Mouse (Mus musculus) limb, embryonic 10.5 days (tissue): Measurements from ENCODE around the gene Sgf29. TPM values are rescaled to one million over a fixed set of nuclear protein-coding genes. Genes with fewer than 3 reads are reported as not detected.
A peak's percentile ranks its signal among the peaks of the same experiment; 100 is the strongest.
"Not testable (repeated sequence)": the region's sequence is repeated elsewhere in the genome, so short reads cannot be mapped to it uniquely, and the experiment has no call there.

Source experiments
- DNase-seq: peaks from one replicate; pipeline ENCODE4 v3.0.0-alpha.2; 2017; ENCODE audit warnings: low spot score
- H3K27ac ChIP-seq: fragments of 300-500 bp; sonication (generic); 2 replicates; pipeline ENCODE4 v1.5.1; 2016; ENCODE audit warnings: mild to moderate bottlenecking
- H3K27me3 ChIP-seq: fragments of 300-500 bp; sonication (generic); 2 replicates; pipeline ENCODE4 v1.6.1; 2016; ENCODE audit warnings: low read depth, mild to moderate bottlenecking; ENCODE audit not compliant: poor library complexity, severe bottlenecking
- H3K36me3 ChIP-seq: fragments of 300-500 bp; sonication (generic); 2 replicates; pipeline ENCODE4 v1.6.1; 2016; ENCODE audit warnings: mild to moderate bottlenecking, moderate library complexity
- H3K4me1 ChIP-seq: fragments of 300-500 bp; sonication (generic); 2 replicates; pipeline ENCODE4 v1.6.1; 2016
- H3K4me3 ChIP-seq: fragments of 300-500 bp; sonication (generic); 2 replicates; pipeline ENCODE4 v1.5.1; 2016; ENCODE audit warnings: mild to moderate bottlenecking, moderate library complexity
- H3K9me3 ChIP-seq: fragments of 300-500 bp; sonication (generic); replicated peaks from 2 replicates; pipeline ENCODE4 v1.6.1; 2016; ENCODE audit warnings: mild to moderate bottlenecking
- WGBS: fragments of 180-500 bp; shearing (Covaris S2); methylation state at CpG from one replicate; pipeline ENCODE4 v1.1.7; 2016; 5-methylcytosine and 5-hydroxymethylcytosine counted together
- polyA plus RNA-seq: library from polyadenylated mRNA; unstranded; fragments of >200 nt; fragmentation: Nextera tagmentation; extraction: Ambion mirVana; gene quantifications from 2 replicates; pipeline ENCODE4 v1.2.1, GENCODE M21; 2016

The Sgf29 gene
- polyA plus RNA-seq, 1 experiment from 2014 or later, result 69.0 TPM

DNA sequence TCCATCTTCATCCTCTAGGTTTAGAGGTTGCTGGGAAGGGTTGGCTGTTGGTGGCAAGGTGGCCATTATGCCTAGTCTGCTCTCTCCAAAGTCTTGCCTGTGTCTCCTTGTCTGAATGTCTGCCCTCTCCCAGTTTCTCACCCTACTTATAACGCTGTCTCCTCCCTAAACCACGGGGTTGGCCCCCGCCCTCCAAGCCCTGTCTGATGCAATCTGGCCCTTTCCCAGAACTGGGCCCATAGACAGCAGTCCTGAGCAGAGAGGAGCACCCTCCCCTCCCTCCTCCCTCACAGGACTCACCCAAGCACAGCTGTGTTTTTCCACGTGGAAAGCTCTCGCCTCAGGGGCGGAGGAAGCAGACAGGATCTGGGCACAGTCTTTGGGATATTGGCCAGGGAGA is 23.7 kb upstream of the Sgf29 start:
- peak overlapping the region; percentile 19 for H3K27ac ChIP-seq
- H3K4me1 ChIP-seq, result peaks cover 8% of the 10 kb centered on the region
- no peak overlapping the region for H3K4me3 ChIP-seq
- H3K9me3 ChIP-seq, result no peaks in the 10 kb centered on the region
- 61% methylated on average over 6 of the region's 6 CpGs for WGBS
- no peak for DNase-seq
- no peaks in the 10 kb centered on the region for H3K36me3 ChIP-seq
- H3K27me3 ChIP-seq, result no peaks in the 10 kb centered on the region

DNA sequence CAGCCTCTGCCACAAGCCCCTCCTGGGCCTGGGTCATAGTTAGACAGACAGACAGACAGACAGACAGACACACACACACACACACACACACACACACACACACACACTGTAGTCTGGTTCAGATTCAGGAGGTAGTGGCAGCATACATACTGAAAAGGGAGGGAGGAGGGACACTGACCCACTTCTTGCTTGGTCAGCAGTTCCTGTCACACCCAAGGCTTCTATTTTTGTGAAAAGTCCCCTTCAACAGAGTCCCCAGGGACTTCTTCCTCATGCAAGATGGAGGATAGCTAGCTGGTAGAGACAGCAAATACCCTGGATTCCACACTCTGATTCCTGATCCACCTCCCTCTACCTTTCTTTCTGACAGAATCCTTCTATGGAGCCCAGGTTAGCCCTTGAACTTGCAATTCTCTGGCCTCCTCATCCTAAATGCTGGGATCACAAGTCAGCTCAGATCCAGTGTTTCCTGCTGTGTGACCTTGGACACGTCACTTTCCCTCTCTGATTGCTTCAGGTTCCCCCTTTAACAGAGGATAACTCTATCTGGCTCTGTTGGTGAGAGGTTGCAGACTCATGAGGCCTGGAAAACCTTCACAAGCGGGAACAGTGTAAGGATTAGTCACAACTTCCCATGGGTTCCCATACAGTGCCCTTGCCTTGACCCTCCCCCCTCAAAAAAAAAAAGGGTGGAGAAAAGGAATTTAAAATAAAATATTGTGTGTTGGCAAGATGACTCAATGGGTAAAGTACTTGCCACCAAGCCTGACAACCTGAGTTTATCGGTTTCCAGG is 23.1 kb upstream of the Sgf29 start:
- Histone ChIP-seq H3K27me3 (no peaks in the 10 kb centered on the region), H3K36me3 (no peaks in the 10 kb centered on the region), H3K4me3 (no peak overlapping the region), H3K9me3 (no peaks in the 10 kb centered on the region), H3K4me1 (peaks cover 8% of the 10 kb centered on the region), H3K27ac (peak overlapping the region; percentile 19)
- no peak for DNase-seq
- 85% methylated on average over 3 of the region's 3 CpGs for WGBS

DNA sequence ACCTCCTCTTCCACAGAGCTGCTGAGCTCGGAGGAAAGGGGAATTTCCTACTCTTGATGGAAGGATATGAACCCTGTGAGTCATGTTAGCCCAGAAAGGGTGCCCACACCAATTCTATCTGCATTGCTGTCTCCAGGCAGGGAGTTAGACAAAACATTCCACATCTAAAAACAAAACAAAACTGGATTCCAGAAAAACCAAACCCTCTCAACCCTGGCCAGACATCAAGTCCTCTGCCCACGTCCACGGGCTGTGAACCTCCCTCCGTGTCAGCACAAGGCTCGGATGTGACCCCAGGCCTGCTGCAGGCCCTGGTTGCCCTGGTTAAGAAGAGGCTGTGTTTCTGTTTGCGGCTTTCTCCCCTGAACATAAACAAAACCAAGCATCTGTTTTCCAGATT is 21.0 kb upstream of the Sgf29 start:
- WGBS, result 58% methylated on average over 6 of the region's 6 CpGs
- Histone ChIP-seq H3K9me3 (no peaks in the 10 kb centered on the region), H3K36me3 (no peaks in the 10 kb centered on the region), H3K27me3 (no peaks in the 10 kb centered on the region), H3K4me1 (peaks cover 18% of the 10 kb centered on the region), H3K27ac (peak overlapping the region; percentile 14; the same call in 1 of the 2 replicates), H3K4me3 (no peak overlapping the region)
- no peak for DNase-seq

DNA sequence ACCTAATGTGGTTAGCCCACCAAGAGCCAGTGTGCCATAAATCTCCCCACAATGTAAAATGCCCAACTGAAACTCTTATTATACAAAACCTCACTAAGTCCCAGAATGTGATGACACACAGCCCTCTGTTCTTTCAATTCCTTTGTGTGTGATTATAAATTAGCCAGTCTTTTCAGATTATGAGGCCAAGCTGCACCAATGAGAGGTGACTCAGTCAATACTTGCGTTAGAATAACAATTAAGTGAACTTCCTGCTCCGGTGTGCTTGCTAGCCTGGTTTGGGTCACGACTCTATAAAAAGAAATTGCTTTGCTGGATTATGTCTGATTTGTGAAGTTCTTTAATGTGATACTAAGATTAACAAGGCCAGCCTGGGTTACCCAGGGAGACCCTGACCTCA is 19.2 kb upstream of the Sgf29 start:
- no peaks in the 10 kb centered on the region for H3K27me3 ChIP-seq
- no peaks in the 10 kb centered on the region for H3K36me3 ChIP-seq
- peaks cover 32% of the 10 kb centered on the region for H3K4me1 ChIP-seq
- no peak for DNase-seq
- no peak overlapping the region for H3K27ac ChIP-seq
- no peak overlapping the region for H3K4me3 ChIP-seq
- 65% methylated on average over 3 of the region's 3 CpGs for WGBS
- no peaks in the 10 kb centered on the region for H3K9me3 ChIP-seq

DNA sequence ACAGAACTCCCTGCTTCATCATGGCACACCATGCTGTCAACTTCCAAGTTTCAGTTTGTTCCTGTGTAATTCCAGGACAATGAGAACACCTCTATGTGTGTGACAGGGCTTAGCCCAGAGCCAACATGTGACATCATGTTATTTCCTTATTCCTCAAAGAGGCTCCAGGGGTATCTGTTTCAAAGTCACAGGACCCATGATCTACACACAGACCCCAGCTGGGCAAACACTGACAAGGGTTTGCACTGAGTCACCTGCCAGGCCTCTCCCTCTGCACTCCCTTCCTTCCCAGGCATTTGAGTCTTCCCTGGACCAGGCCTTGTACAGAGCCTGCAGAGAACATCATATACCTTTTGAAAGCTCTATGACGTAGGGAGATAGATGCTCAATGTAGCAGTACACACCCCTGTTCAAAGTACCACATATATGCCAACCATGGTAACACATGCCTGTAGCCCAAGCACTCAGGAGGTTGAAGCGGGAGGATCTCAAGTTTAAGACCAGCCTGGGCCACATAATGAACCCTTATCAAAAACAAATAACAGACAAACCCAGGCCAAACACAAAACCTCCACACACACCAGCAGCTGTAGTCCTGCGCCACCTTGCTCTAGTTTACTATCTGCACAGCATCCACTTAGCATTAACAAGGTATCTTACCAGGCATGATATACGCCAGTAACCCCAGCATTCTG is 18.1 kb upstream of the Sgf29 start, which contains the start of gene Nupr1:
Gene Nupr1, minus strand, starts transcription at position 38 of the 695 bp plus-strand sequence.
- Histone ChIP-seq H3K27ac (no peak within 1 kb of the TSS), H3K27me3 (no peaks in the 10 kb centered on the region), H3K4me3 (no peak within 1 kb of the TSS), H3K4me1 (peaks cover 32% of the 10 kb centered on the region), H3K36me3 (no peaks in the 10 kb centered on the region), H3K9me3 (no peaks in the 10 kb centered on the region)
- 97% methylated on average over 4 of the region's 4 CpGs for WGBS
- no peak for DNase-seq

DNA sequence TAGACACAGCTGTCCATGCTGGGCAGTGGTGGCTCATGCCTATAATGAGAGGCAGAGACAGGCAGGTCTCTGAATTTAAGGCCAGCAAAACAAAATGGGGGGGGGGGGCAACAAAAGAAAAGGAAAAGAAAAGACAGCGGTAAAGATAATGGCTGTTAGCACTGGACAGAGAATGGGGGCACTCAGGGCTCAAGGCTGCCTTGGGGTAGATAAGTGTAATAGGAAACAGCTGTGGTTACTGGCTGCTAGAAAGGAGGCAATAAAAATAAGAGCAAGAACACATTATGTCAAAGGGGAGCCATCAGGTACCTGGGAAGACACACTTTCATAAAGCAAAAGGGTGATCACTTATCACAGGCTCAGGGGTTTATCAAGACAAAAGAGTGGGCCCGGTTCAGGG is 16.6 kb upstream of the Sgf29 start:
- peaks cover 32% of the 10 kb centered on the region for H3K4me1 ChIP-seq
- no peaks in the 10 kb centered on the region for H3K36me3 ChIP-seq
- no peak overlapping the region; the same call in 1 of the 2 replicates for H3K27ac ChIP-seq
- no peaks in the 10 kb centered on the region for H3K27me3 ChIP-seq
- H3K4me3 ChIP-seq, result no peak overlapping the region
- DNase-seq, result no peak
- WGBS, result 59% methylated on average over 2 of the region's 2 CpGs
- no peaks in the 10 kb centered on the region for H3K9me3 ChIP-seq

DNA sequence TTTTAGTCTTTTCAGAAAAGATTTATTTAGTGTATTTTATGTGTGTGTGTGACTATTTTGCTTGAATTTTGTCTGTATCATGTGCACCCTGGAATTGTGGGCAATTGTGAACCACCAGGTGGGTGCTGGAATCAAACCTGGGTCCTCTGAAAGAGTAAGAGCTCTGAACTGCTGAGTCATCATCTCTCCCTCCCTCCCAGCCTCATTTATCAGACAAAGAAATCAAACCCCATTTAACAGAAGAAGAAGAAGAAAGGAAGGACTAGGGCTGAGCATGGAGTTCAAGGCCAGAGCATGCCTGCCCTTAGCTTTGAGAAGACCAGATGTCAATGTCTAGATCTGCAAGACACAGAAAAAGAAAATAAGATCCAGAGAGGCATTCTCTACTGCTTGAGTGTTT is 13.7 kb upstream of the Sgf29 start:
- Histone ChIP-seq H3K27ac (no peak overlapping the region), H3K27me3 (no peaks in the 10 kb centered on the region), H3K9me3 (no peaks in the 10 kb centered on the region), H3K36me3 (no peaks in the 10 kb centered on the region), H3K4me1 (peaks cover 26% of the 10 kb centered on the region), H3K4me3 (no peak overlapping the region)
- no peak for DNase-seq

DNA sequence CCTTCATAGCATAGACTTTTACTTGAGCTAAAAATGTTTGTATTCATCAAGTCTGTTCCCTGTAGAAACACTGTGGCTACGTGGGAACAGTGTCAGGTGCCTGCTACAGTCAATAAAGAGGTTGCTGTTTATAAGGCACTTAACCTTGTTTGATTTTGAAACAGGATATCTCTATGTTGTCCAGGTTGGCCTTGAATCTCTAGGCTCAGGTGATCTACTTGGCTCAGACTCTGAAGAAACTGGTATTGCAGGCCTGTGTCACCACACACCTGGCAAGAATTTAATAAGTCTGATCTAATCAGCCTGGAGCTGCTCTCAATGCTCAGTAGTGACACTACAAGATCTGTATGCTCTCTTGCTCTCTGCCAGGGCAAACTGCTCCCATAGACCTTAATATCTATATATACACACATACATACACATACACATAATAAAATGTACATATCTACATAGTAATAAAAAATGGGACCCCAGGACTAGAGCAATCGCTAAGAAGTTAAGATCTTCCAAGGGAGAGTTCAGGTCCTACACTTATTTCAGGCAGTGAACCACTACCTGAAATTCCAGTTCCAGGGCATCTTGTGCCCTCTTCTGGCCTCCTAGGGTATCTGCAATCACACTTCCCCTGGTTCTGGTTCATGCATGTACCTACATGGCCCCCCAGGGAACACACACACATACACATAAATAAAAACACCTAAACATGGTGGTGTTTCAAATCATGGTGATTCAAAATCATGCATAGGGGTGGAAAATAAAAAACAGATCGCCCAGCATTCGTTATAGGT is 12.2 kb upstream of the Sgf29 start:
- H3K9me3 ChIP-seq, result no peaks in the 10 kb centered on the region
- H3K27me3 ChIP-seq, result no peaks in the 10 kb centered on the region
- H3K4me3 ChIP-seq, result no peak overlapping the region
- peaks cover 26% of the 10 kb centered on the region for H3K4me1 ChIP-seq
- WGBS, result 17% methylated on average over 4 of the region's 4 CpGs
- H3K36me3 ChIP-seq, result no peaks in the 10 kb centered on the region
- peak; percentile 44 for DNase-seq
- H3K27ac ChIP-seq, result no peak overlapping the region

DNA sequence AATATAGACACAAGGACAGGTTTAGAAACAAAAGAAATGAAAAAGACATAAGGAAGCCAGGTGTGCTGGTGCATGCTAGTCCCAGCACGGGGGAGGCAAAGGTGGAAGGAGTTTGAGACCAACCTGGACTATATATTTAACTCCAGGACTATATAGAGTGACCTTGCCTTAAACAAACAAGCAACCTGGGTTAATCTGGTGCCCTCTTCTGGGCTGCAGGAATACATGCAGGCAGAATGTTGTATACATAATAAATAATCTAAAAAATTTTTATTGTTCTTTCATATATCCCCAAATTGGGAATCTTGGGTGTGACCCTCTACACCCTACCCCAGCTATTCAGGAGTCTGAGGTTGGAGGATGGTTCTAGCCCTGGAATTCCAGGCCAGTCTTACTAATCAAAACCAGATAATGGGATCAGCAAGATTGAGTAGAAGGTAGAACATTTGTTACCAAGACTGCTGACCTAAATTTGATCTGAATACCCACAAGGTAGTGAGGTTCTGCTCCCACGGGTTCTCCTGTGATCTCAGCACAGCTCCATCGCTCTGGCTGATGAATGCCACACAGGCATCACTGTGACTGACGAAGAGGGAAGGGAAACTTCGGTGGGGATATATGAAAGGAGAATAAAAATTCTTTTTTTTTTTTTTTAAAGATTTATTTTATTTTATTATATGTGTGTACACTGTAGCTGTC is 6.4 kb upstream of the Sgf29 start:
- Histone ChIP-seq H3K27me3 (no peaks in the 10 kb centered on the region), H3K9me3 (no peaks in the 10 kb centered on the region), H3K27ac (no peak overlapping the region), H3K36me3 (no peaks in the 10 kb centered on the region), H3K4me3 (no peak overlapping the region), H3K4me1 (peaks cover 13% of the 10 kb centered on the region)
- no peak for DNase-seq
- 77% methylated on average over 5 of the region's 5 CpGs for WGBS

DNA sequence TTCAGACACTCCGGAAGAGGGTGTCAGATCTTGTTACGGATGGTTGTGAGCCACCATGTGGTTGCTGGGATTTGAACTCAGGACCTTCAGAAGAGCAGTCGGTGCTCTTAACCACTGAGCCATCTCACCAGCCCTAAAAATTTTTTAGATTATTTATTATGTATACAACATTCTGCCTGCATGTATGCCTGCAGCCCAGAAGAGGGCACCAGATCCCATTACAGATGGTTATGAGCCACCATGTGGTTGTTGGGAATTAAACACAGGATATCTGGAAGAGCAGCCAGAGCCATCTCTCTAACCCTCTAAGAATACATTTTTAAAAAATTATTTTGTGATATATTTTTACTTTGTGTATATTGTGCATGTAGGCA is 5.9 kb upstream of the Sgf29 start:
- H3K27ac ChIP-seq, H3K4me3 ChIP-seq, H3K27me3 ChIP-seq, DNase-seq, H3K9me3 ChIP-seq, H3K36me3 ChIP-seq: not testable (repeated sequence)
- 75% methylated on average over 3 of the region's 3 CpGs for WGBS
- peaks cover 13% of the 10 kb centered on the region for H3K4me1 ChIP-seq

DNA sequence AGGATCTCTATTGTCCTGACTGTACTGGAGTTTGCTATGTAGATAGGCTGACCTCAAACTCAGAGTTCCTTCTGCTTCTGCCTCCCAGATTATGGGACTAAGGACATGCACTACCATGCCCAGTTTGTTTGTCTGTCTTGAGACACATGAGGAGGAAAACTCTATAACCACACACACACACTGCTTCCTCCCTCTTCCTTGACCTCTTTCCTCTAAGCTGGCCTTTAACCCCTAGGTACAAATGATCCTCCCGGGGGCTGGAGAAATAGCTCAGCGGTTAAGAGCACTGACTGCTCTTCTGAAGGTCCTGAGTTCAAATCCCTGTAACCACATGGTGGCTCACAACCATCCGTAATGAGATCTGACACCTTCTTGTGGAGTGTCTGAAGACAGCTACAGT is 4.8 kb upstream of the Sgf29 start:
- Histone ChIP-seq H3K9me3 (no peaks in the 10 kb centered on the region), H3K4me3 (no peak overlapping the region), H3K4me1 (peaks cover 13% of the 10 kb centered on the region), H3K27me3 (no peaks in the 10 kb centered on the region), H3K36me3 (no peaks in the 10 kb centered on the region), H3K27ac (no peak overlapping the region)
- DNase-seq, result no peak
- WGBS, result 75% methylated on average over 3 of the region's 3 CpGs

DNA sequence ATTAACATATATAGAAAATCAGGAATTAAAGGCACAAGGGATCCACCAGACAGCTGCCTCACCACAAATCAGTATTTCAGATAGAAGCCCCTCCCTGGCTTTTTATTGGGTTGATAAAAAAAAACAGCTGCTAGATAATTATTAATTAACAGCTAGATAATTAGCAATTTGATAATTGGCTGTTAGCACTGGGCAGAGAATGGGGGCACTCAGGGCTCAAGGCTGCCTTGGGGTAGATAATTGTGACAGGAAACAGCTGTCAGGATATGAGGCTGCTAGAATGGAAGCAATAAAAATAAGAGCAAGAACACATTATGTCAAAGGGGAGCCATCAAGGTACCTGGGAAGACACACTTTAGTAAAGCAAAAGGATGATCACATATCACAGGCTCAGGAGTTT is 4.2 kb upstream of the Sgf29 start:
- Histone ChIP-seq H3K36me3 (no peaks in the 10 kb centered on the region), H3K27me3 (no peaks in the 10 kb centered on the region), H3K27ac (no peak overlapping the region), H3K9me3 (no peaks in the 10 kb centered on the region), H3K4me3 (no peak overlapping the region), H3K4me1 (peaks cover 17% of the 10 kb centered on the region)
- no peak for DNase-seq
